Mouse (Mus musculus) MEL (cell line): ENCODE measurements around the gene Tppp.
"Not testable (repeated sequence)": the region's sequence is repeated elsewhere in the genome, so short reads cannot be mapped to it uniquely, and the experiment has no call there.

ENCODE experiments used
- BHLHE40 ChIP-seq: IDR thresholded peaks from 2 replicates; pipeline ENCODE4 v1.6.1; 2012; ENCODE audit warnings: low read depth, mild to moderate bottlenecking, inconsistent platforms, low read length, improper control_type of control experiment, borderline replicate concordance
- CHD1 ChIP-seq: IDR thresholded peaks from 2 replicates; pipeline ENCODE4 v1.6.1; 2012; ENCODE audit warnings: low read depth, mild to moderate bottlenecking, inconsistent platforms, low read length, improper control_type of control experiment
- CTCF ChIP-seq, 3 experiments: IDR thresholded peaks in 2 of 3; conservative IDR thresholded peaks in 1 of 3; 2 replicates each; pipeline ENCODE4 v1.5.1; 2011 to 2012; ENCODE audit warnings: low read length in 3 of 3, low read depth in 2 of 3, mild to moderate bottlenecking in 2 of 3, improper control_type of control experiment in 1 of 3, inconsistent platforms in 1 of 3, mixed read lengths in 1 of 3, moderate library complexity in 1 of 3; ENCODE audit not compliant: control insufficient read depth in 1 of 3, insufficient read depth in 1 of 3, poor library complexity in 1 of 3, severe bottlenecking in 1 of 3
- EP300 ChIP-seq, 2 experiments: IDR thresholded peaks; 2 replicates each; pipeline ENCODE4 v1.6.1; 2011; ENCODE audit warnings: improper control_type of control experiment in 2 of 2, low read length in 2 of 2, low read depth in 1 of 2, mild to moderate bottlenecking in 1 of 2
- HCFC1 ChIP-seq: IDR thresholded peaks from 2 replicates; pipeline ENCODE4 v1.6.1; 2012; ENCODE audit warnings: low read depth, mild to moderate bottlenecking, inconsistent platforms, low read length, improper control_type of control experiment, moderate library complexity
- MYC ChIP-seq: IDR thresholded peaks from 2 replicates; pipeline ENCODE4 v1.6.1; 2011; ENCODE audit warnings: low read depth, mild to moderate bottlenecking, low read length, improper control_type of control experiment, moderate library complexity
- NELFE ChIP-seq: IDR thresholded peaks from 2 replicates; pipeline ENCODE4 v1.6.1; 2011; ENCODE audit warnings: low read depth, low read length, improper control_type of control experiment
- POLR2A ChIP-seq, 2 experiments: IDR thresholded peaks; 2 replicates each; pipeline ENCODE4 v1.6.1; 2011 to 2012; ENCODE audit warnings: low read length in 2 of 2, mild to moderate bottlenecking in 2 of 2, control low read depth in 1 of 2, improper control_type of control experiment in 1 of 2, low read depth in 1 of 2, moderate library complexity in 1 of 2; ENCODE audit not compliant: control insufficient read depth in 1 of 2, insufficient read depth in 1 of 2, poor library complexity in 1 of 2
- RCOR1 ChIP-seq: IDR thresholded peaks from 2 replicates; pipeline ENCODE4 v1.6.1; 2012; ENCODE audit warnings: low read depth, mild to moderate bottlenecking, inconsistent platforms, low read length, improper control_type of control experiment
- TAL1 ChIP-seq: IDR thresholded peaks from 2 replicates; pipeline ENCODE4 v1.6.1; 2012; ENCODE audit warnings: mild to moderate bottlenecking, inconsistent platforms, low read length, moderate library complexity, mixed read lengths

DNA sequence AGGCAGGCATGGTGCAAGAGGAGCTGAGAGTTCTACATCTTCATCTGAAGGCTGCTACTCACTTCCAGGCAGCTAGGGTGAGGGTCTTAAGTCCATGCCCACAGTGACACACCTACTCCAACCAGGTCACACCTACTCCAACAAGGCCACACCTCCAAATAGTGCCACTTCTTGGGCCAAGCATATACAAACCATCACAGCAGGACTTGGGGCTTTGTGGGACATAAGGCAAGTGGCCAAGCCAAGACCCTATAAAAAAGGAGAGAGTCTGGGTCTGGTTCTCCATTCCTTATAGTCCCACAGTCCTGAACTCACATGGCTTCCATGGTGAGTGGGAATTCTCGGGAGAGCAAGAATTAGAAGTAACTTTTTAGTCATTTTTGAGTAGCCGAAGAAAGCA lies 991 bp upstream of the Tppp start:
- TF ChIP-seq RCOR1; TAL1; CTCF (IDR thresholded peaks at IDR 0.05 in 2 of 3, conservative IDR thresholded peaks at IDR 0.05 in 1 of 3; ENCODE audit: control insufficient read depth in 1 of 3, insufficient read depth in 1 of 3, low read depth in 2 of 3, low read length in 3 of 3, poor library complexity in 1 of 3, severe bottlenecking in 1 of 3); NELFE; POLR2A (IDR thresholded peaks at IDR 0.05; ENCODE audit: control insufficient read depth in 1 of 2, insufficient read depth in 1 of 2, low read depth in 1 of 2, low read length in 2 of 2, poor library complexity in 1 of 2); BHLHE40; MYC; HCFC1; EP300 (IDR thresholded peaks at IDR 0.05; ENCODE audit: low read depth in 1 of 2, low read length in 2 of 2); CHD1: not testable (repeated sequence)
